Mouse (Mus musculus) liver, embryonic 13.5 days (tissue): ENCODE measurements around the gene Zfp185. TPM values are rescaled to one million over a fixed set of nuclear protein-coding genes. Genes with fewer than 3 reads are reported as not detected.
"Not testable (repeated sequence)": the region's sequence is repeated elsewhere in the genome, so short reads cannot be mapped to it uniquely, and the experiment has no call there.

Experiments used
- ATAC-seq: fragments of 200-750 bp; cut with Nextera tagmentation; 2 replicates; pipeline ENCODE4 v1.8.0; 2017; ENCODE audit warnings: low read depth, mild to moderate bottlenecking, moderate number of reproducible peaks, moderate library complexity
- DNase-seq: peaks from one replicate; pipeline ENCODE4 v3.0.0; 2022
- H3K27ac ChIP-seq: fragments of 300-500 bp; sonication (generic); 2 replicates; pipeline ENCODE4 v1.5.1; 2015; ENCODE audit warnings: moderate library complexity, mild to moderate bottlenecking, inconsistent platforms
- H3K27me3 ChIP-seq: fragments of 300-500 bp; sonication (generic); 2 replicates; pipeline ENCODE4 v1.6.1; 2015; ENCODE audit warnings: mild to moderate bottlenecking, inconsistent platforms
- H3K36me3 ChIP-seq: fragments of 300-500 bp; sonication (generic); 2 replicates; pipeline ENCODE4 v1.6.1; 2015; ENCODE audit warnings: mild to moderate bottlenecking, inconsistent platforms
- H3K4me1 ChIP-seq: fragments of 300-500 bp; sonication (generic); replicated peaks from 2 replicates; pipeline ENCODE4 v1.6.1; 2015; ENCODE audit warnings: inconsistent platforms
- H3K4me2 ChIP-seq: fragments of 300-500 bp; sonication (generic); 2 replicates; pipeline ENCODE4 v1.6.1; 2015; ENCODE audit warnings: inconsistent platforms, mild to moderate bottlenecking, moderate library complexity
- H3K4me3 ChIP-seq: fragments of 300-500 bp; sonication (generic); replicated peaks from 2 replicates; pipeline ENCODE4 v1.5.1; 2015; ENCODE audit warnings: mild to moderate bottlenecking, inconsistent platforms
- H3K9ac ChIP-seq: fragments of 300-500 bp; sonication (generic); 2 replicates; pipeline ENCODE4 v1.6.1; 2015; ENCODE audit warnings: mild to moderate bottlenecking, inconsistent platforms
- H3K9me3 ChIP-seq: fragments of 300-500 bp; sonication (generic); replicated peaks from 2 replicates; pipeline ENCODE4 v1.6.1; 2016; ENCODE audit warnings: inconsistent platforms
- WGBS: fragments of 180-500 bp; shearing (Covaris S2); methylation state at CpG from one replicate; pipeline ENCODE4 v1.1.7; 2015; ENCODE audit not compliant: insufficient replicate concordance; 5-methylcytosine and 5-hydroxymethylcytosine counted together
- microRNA counts: library from miRNA; unstranded; fragments of <30 nt; microRNA quantifications from one replicate; lab custom pipeline; 2016
- microRNA-seq: library from miRNA; unstranded; fragments of <30 nt; microRNA quantifications from one replicate; pipeline ENCODE4, GENCODE M21; 2016
- polyA plus RNA-seq: library from polyadenylated mRNA; unstranded; fragments of >200 nt; fragmentation: Nextera tagmentation; extraction: Ambion mirVana; gene quantifications from 2 replicates; pipeline ENCODE4 v1.2.1, GENCODE M21; 2015

Zfp185 gene
- polyA plus RNA-seq, 1 experiment from 2014 or later = 1.3 TPM

DNA sequence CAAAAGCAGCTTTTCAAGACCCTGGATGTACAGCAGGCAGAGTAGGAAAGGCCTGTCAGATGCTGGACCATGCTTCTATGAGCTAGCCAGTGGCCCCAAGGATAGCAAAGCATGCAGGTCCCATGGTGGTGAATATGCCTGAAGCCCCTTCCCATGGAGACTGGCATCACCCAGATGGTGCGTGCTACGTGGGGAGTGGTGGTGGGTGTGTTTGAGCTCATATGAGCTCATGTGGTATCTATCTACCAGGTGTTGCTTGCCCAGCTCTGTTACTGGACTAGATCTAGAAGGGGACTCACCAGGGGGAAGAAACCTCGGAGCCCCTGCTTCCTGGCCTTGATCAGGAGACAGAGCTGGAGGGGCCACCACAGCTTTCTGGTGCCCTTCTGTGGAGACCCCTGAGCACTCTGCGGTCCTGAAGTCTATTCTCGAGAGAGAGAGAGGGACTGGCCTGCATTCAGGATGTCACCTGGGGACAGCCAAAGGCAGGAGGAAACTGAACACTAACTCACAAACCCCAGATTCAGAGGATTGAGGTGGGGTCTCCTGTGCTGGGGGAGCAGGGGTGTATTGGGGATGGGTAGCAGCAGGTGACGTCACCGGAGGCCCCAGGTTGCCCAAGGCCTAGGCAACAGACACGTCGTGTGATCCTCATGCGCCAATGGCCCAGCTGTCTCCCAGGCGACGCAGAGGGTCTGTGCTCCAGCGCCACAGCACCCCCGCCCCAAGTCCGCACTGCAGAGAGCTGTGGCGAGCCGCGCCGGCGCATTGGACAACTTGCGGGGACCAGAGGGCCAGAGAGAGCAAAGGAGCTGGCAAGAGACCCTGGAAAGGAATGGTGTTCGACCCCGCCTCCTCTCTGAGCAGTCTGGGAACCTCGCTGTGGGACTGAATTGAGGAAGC lies 76.6 kb downstream of the Zfp185 start:
- H3K36me3 ChIP-seq = no peaks in the 10 kb centered on the region
- H3K27ac ChIP-seq = no peak overlapping the region
- H3K9me3 ChIP-seq = no peaks in the 10 kb centered on the region
- no peak for ATAC-seq
- no peak for DNase-seq
- WGBS = 35% methylated on average over 24 of the region's 24 CpGs
- H3K4me1 ChIP-seq = no peaks in the 10 kb centered on the region
- H3K9ac ChIP-seq = no peak overlapping the region
- H3K27me3 ChIP-seq = peaks cover 14% of the 10 kb centered on the region; the same call in 1 of the 2 replicates
- H3K4me3 ChIP-seq = no peak overlapping the region
- H3K4me2 ChIP-seq = no peak overlapping the region

DNA sequence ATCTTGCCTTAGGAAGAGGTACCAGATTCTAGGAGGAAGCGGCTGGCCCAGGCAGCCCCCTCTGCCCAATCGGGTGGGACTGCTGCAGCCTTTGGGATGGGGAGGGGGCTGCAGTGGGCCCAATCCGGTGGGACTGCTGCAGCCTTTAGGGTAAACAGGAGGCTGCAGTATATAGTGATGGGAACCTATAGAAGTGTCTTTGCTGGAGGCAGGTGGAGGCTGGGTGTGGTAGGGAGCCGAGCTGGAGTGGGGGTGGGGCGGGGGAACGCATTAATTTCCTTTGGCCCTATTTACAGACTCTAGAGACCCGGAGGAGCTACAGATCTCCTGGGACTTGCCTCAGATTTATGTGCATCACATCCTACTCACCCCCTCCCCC lies 77.3 kb downstream of the Zfp185 start, which contains the start of gene Pnma3:
Gene Pnma3 (plus strand): TSS at position 373 of the 379 bp plus-strand sequence.
- no peak for ATAC-seq
- peaks cover 14% of the 10 kb centered on the region; the same call in 1 of the 2 replicates for H3K27me3 ChIP-seq
- no peaks in the 10 kb centered on the region for H3K4me1 ChIP-seq
- no peak within 1 kb of the TSS for H3K4me3 ChIP-seq
- no peak within 1 kb of the TSS for H3K9ac ChIP-seq
- no peaks in the 10 kb centered on the region for H3K9me3 ChIP-seq
- no peak for DNase-seq
- H3K4me2 ChIP-seq = no peak within 1 kb of the TSS
- 32% methylated on average over 7 of the region's 7 CpGs for WGBS
- no peak within 1 kb of the TSS for H3K27ac ChIP-seq
- H3K36me3 ChIP-seq = no peaks in the 10 kb centered on the region

DNA sequence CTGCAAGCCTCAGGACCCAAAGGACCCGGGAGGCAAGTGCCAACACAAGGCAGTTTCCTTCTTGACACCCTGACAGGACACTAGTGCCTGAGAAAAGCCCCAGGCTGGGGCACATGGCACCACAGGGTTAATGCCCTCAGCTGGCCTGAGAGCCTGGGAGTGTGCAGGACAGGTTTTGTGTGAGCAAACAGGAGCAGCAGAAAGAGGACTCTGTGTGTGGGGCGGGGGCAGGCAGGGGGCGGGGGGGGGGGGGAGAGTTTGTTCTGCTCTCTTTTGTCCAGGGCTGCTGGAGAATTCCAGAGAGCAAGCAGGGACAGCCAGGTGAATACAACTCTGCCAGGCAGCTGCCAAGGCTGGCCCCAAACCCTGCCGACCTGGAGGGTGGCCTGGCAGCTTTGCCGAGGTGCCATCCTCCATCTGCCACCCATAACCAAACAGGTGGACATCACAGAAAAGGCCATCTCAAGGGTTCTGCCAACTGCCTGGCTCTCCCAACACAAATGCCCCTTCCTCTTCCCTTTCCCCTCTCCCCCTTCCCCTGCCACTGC lies 79.7 kb downstream of the Zfp185 start:
- not testable (repeated sequence) for H3K4me2 ChIP-seq, H3K27ac ChIP-seq, H3K4me1 ChIP-seq, DNase-seq, H3K36me3 ChIP-seq, H3K9me3 ChIP-seq, H3K4me3 ChIP-seq, ATAC-seq, H3K9ac ChIP-seq
- 52% methylated on average over 2 of the region's 5 CpGs for WGBS
- peaks cover 14% of the 10 kb centered on the region; the same call in 1 of the 2 replicates for H3K27me3 ChIP-seq

MicroRNAs encoded within 50 kb of the gene (microRNA counts, 519-probe panel; counts per million panel counts)
- microRNA mmu-miR-2137 (lab: Ali Mortazavi, UCI) = 114 counts per million

Small RNA genes lying within 50 kb of the gene (microRNA-seq; reads per million reads assigned to microRNA genes)
- gene Mir2137 = 1.8 reads per million

Other genes starting within 250 kb of the Zfp185 start
- 0.10 TPM in 1 of 2 replicates, not detected in the other for gene Gabrq, start 162.2 kb upstream of the Zfp185 start, polyA plus RNA-seq
- gene Cetn2, start 68.9 kb upstream of the Zfp185 start, polyA plus RNA-seq = 38.7 and 50.1 TPM in 2 replicates
- gene Nsdhl, start 68.8 kb upstream of the Zfp185 start, polyA plus RNA-seq = 23.0 and 25.9 TPM in 2 replicates
- 0.08 TPM in 1 of 2 replicates, not detected in the other for gene Pnma5, start 49.8 kb downstream of the Zfp185 start, polyA plus RNA-seq
- not detected in 2 replicates for gene Pnma3, start 77.4 kb downstream of the Zfp185 start, polyA plus RNA-seq
- 1.1 and 1.5 TPM in 2 replicates for gene Xlr4a, start 95.1 kb downstream of the Zfp185 start, polyA plus RNA-seq
- 1.3 and 2.6 TPM in 2 replicates for gene Xlr3a, start 109.8 kb downstream of the Zfp185 start, polyA plus RNA-seq
- not detected in 2 replicates for gene Gm14685, start 129.7 kb downstream of the Zfp185 start, polyA plus RNA-seq
- not detected in 2 replicates for gene Xlr5b, start 161.5 kb downstream of the Zfp185 start, polyA plus RNA-seq
- not detected in 2 replicates for gene DXBay18, start 162.1 kb downstream of the Zfp185 start, polyA plus RNA-seq
- not detected in 2 replicates for gene Spin2d, start 189.7 kb downstream of the Zfp185 start, polyA plus RNA-seq
- gene Xlr3b, start 204.9 kb downstream of the Zfp185 start, polyA plus RNA-seq = 2.2 and 2.6 TPM in 2 replicates
- 1.6 and 2.3 TPM in 2 replicates for gene Xlr4b, start 227.0 kb downstream of the Zfp185 start, polyA plus RNA-seq
- 3.3 and 3.8 TPM in 2 replicates for gene F8a, start 241.0 kb downstream of the Zfp185 start, polyA plus RNA-seq